Mouse (Mus musculus): Measurements from ENCODE around the gene 4931423N10Rik. TPM values are rescaled to one million over a fixed set of nuclear protein-coding genes. Genes with fewer than 3 reads are reported as not detected.

The 4931423N10Rik gene
- 0.08 and 0.12 TPM in 2 replicates for polyA plus RNA-seq (2012; rRNA removed)

GRCm38 (mm10) chr2:23207070-23207526 is at the start of gene 4931423N10Rik:
4931423N10Rik (plus strand) TSS chr2:23207476.

Other genes with a start within 250 kb of the 4931423N10Rik start
- 79.1 and 100 TPM in 2 replicates for gene Abi1, start 167.2 kb upstream of the 4931423N10Rik start, polyA plus RNA-seq (2012; rRNA removed)
- gene Acbd5, start 139.3 kb upstream of the 4931423N10Rik start, polyA plus RNA-seq (2012; rRNA removed), result 32.4 and 34.7 TPM in 2 replicates
- gene Mastl, start 51.5 kb upstream of the 4931423N10Rik start, polyA plus RNA-seq (2012; rRNA removed), result 3.3 and 3.4 TPM in 2 replicates
- gene Yme1l1, start 51.1 kb upstream of the 4931423N10Rik start, polyA plus RNA-seq (2012; rRNA removed), result 37.7 and 40.4 TPM in 2 replicates
- 1.0 and 1.4 TPM in 2 replicates for gene Nxph2, start 113.8 kb downstream of the 4931423N10Rik start, polyA plus RNA-seq (2012; rRNA removed)

Measured in central nervous system, embryonic 14 days (tissue).